Mouse (Mus musculus) forebrain, embryonic 11.5 days (tissue): ENCODE data around the gene Dnaja3. TPM values are rescaled to one million over a fixed set of nuclear protein-coding genes. Genes with fewer than 3 reads are reported as not detected.

Experiments
- ATAC-seq: fragments of 200-750 bp; cut with Nextera tagmentation; replicated peaks from 2 replicates; pipeline ENCODE4 v1.8.0; 2017; ENCODE audit warnings: moderate TSS enrichment; ENCODE audit not compliant: low FRiP score
- DNase-seq: peaks from one replicate; pipeline ENCODE4 v3.0.0-alpha.2; 2017; ENCODE audit warnings: low spot score
- H3K27ac ChIP-seq: fragments of 300-500 bp; sonication (generic); 2 replicates; pipeline ENCODE4 v1.5.1; 2014; ENCODE audit warnings: low read depth, low read length
- H3K27me3 ChIP-seq: fragments of 300-500 bp; sonication (generic); 2 replicates; pipeline ENCODE4 v1.6.1; 2014; ENCODE audit warnings: mild to moderate bottlenecking, low read length, mixed read lengths; ENCODE audit not compliant: control insufficient read depth, insufficient read depth
- H3K36me3 ChIP-seq: fragments of 300-500 bp; sonication (generic); 2 replicates; pipeline ENCODE4 v1.6.1; 2014; ENCODE audit warnings: mild to moderate bottlenecking, low read length, moderate library complexity, mixed read lengths; ENCODE audit not compliant: control insufficient read depth, insufficient read depth
- H3K4me1 ChIP-seq: fragments of 300-500 bp; sonication (generic); replicated peaks from 2 replicates; pipeline ENCODE4 v1.6.1; 2014; ENCODE audit warnings: low read length, mixed read lengths; ENCODE audit not compliant: control insufficient read depth, insufficient read depth
- H3K4me2 ChIP-seq: fragments of 300-500 bp; sonication (generic); 2 replicates; pipeline ENCODE4 v1.6.1; 2014; ENCODE audit warnings: low read depth, mild to moderate bottlenecking, low read length, moderate library complexity, mixed read lengths; ENCODE audit not compliant: severe bottlenecking
- H3K4me3 ChIP-seq: fragments of 300-500 bp; sonication (generic); 2 replicates; pipeline ENCODE4 v1.5.1; 2014; ENCODE audit warnings: low read depth, low read length
- H3K9ac ChIP-seq: fragments of 300-500 bp; sonication (generic); 2 replicates; pipeline ENCODE4 v1.6.1; 2014; ENCODE audit warnings: low read length
- H3K9me3 ChIP-seq: fragments of 300-500 bp; sonication (generic); 2 replicates; pipeline ENCODE4 v1.6.1; 2016; ENCODE audit warnings: low read length, mixed read lengths; ENCODE audit not compliant: control insufficient read depth
- WGBS: fragments of 180-500 bp; shearing (Covaris S2); extraction: QIAGEN DNeasy Blood & Tissue Kit; methylation state at CpG from one replicate; pipeline ENCODE4 v1.1.7; 2014; 5-methylcytosine and 5-hydroxymethylcytosine counted together
- polyA plus RNA-seq: library from polyadenylated mRNA; unstranded; fragments of >200 nt; fragmentation: Nextera tagmentation; extraction: Ambion mirVana; gene quantifications from 2 replicates; pipeline ENCODE4 v1.2.1, GENCODE M21; 2014

The Dnaja3 gene
- polyA plus RNA-seq, 1 experiment from 2014 or later: 60.7 TPM

DNA sequence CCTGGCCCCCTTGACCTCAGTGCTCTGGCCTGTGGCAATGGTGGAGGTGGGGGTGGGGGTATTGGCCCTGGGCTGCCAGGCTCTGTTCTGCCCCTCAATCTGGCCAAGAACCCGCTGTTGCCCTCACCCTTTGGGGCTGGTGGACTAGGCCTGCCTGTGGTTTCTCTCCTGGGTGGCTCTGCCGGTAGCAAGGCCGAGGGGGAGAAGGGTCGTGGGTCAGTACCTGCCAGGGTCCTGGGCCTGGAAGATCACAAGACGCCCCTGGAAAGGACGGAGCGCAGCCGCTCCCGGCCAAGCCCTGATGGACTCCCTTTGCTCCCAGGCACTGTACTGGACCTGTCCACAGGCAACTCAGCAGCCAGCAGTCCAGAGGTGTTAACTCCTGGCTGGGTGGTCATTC, 26.1 kb upstream of the Dnaja3 start:
- WGBS: 89% methylated on average over 9 of the region's 9 CpGs
- Histone ChIP-seq H3K27ac (no peak overlapping the region), H3K4me2 (no peak overlapping the region), H3K27me3 (no peaks in the 10 kb centered on the region), H3K4me1 (no peaks in the 10 kb centered on the region), H3K4me3 (no peak overlapping the region), H3K9me3 (no peaks in the 10 kb centered on the region), H3K36me3 (peaks cover 13% of the 10 kb centered on the region), H3K9ac (no peak overlapping the region)
- ATAC-seq (no peak), DNase-seq (peak; percentile 53)

DNA sequence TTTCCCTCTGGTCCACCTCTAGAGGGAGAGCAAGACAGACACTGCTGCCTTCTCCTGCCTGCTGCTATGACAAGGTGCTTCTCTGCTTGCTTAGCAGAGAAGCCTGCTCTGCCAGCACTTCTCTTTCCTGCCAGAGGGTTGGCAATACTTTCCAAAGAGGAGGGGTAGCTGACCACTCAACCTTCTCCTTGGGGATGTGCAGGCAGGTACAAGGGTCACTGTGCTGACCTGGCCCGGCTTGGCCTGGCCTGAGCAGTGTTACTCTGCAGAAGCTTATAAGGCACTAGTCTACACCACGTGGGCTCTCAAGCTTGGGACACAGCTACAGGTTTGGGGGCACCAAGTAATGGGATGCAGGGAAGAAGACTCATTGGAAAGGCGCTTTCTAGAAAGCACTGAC, 25.1 kb upstream of the Dnaja3 start:
- 86% methylated on average over 3 of the region's 3 CpGs for WGBS
- H3K9me3 ChIP-seq: no peaks in the 10 kb centered on the region

DNA sequence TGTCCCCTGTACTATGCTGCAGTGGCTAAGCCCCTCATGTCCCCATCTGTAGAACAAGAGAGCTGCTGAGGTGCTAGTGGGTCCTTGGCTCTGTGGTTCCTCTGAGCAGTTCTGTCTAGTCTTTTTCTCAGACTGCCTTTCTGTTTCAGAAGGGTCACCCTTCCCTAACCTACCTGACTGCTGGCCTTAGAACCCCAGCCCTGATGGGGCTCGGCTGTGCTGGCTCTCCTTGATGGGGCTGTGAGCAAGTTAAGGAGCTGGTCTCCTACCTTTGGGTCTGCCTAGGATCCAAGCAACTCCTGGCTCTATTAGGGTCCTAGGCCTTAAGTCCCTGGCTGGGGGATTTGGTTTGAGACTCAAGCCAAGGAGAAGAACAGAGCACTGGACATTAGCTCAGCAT, 24.5 kb upstream of the Dnaja3 start:
- WGBS: 95% methylated on average over 1 of the region's 1 CpGs

More for the DNA sequence above, 25.1 kb upstream of the Dnaja3 start:
- Histone ChIP-seq H3K36me3 (peaks cover 13% of the 10 kb centered on the region), H3K27me3 (no peaks in the 10 kb centered on the region), H3K9ac (no peak overlapping the region), H3K4me3 (no peak overlapping the region), H3K27ac (no peak overlapping the region), H3K4me2 (no peak overlapping the region), H3K4me1 (no peaks in the 10 kb centered on the region)
- ATAC-seq (no peak), DNase-seq (no peak)

DNA sequence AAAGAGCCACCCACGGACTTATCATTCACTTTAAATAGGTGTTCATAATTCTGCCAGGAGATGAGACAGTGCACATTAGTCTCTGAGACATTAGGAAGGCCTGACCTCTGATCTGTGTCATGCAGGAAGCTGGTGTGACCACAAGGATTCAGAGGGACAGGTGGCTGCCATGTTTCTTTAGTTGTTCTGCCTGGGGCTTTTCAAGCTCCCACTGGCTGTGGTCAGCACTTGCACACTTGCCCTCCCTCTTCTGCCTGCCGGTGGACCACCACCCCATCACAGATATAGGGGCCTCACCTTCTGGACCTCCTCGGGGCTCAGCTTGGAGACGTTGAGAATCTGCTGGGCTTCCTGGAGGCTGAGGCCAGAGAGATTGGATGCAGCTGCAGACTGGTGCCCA, 23.0 kb upstream of the Dnaja3 start:
- ATAC-seq (no peak), DNase-seq (no peak)
- Histone ChIP-seq H3K27me3 (no peaks in the 10 kb centered on the region), H3K9ac (no peak overlapping the region), H3K27ac (no peak overlapping the region), H3K4me2 (no peak overlapping the region), H3K36me3 (peaks cover 13% of the 10 kb centered on the region), H3K4me1 (no peaks in the 10 kb centered on the region), H3K9me3 (no peaks in the 10 kb centered on the region), H3K4me3 (no peak overlapping the region)
- 89% methylated on average over 4 of the region's 4 CpGs for WGBS

More for the DNA sequence above, 24.5 kb upstream of the Dnaja3 start:
- Histone ChIP-seq H3K36me3 (peaks cover 13% of the 10 kb centered on the region), H3K4me2 (no peak overlapping the region), H3K4me1 (no peaks in the 10 kb centered on the region), H3K27ac (no peak overlapping the region), H3K9ac (no peak overlapping the region), H3K27me3 (no peaks in the 10 kb centered on the region), H3K4me3 (no peak overlapping the region), H3K9me3 (no peaks in the 10 kb centered on the region)
- ATAC-seq (no peak), DNase-seq (no peak)

DNA sequence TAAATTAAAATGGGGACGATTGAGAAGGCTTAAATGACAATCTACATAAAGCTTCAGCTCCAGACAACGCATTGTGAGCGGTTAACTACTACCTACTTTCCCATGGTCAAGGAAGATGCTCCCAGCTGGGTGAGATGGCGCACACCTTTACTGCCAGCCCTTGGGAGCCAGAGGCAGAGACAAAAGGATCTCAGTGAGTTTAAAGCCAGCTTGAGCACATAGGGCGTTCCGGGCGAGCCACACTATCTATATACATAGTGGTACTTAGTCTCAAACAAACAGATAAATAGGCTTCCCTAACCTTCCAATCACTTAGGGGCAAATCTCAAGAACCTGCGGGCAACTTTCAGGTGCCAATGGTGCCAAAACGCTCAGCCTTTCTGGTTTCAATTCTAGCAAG, 15.7 kb upstream of the Dnaja3 start:
- DNase-seq (no peak), ATAC-seq (no peak)
- peak overlapping the region; percentile 37; the same call in 1 of the 2 replicates for H3K27ac ChIP-seq
- H3K36me3 ChIP-seq: no peaks in the 10 kb centered on the region
- no peaks in the 10 kb centered on the region for H3K9me3 ChIP-seq
- 17% methylated on average over 9 of the region's 9 CpGs for WGBS
- peaks cover 6% of the 10 kb centered on the region; the same call in 1 of the 2 replicates for H3K4me1 ChIP-seq
- H3K4me2 ChIP-seq: peak overlapping the region; percentile 75
- no peaks in the 10 kb centered on the region for H3K27me3 ChIP-seq
- H3K9ac ChIP-seq: peak overlapping the region; percentile 80
- H3K4me3 ChIP-seq: peak overlapping the region; percentile 73

DNA sequence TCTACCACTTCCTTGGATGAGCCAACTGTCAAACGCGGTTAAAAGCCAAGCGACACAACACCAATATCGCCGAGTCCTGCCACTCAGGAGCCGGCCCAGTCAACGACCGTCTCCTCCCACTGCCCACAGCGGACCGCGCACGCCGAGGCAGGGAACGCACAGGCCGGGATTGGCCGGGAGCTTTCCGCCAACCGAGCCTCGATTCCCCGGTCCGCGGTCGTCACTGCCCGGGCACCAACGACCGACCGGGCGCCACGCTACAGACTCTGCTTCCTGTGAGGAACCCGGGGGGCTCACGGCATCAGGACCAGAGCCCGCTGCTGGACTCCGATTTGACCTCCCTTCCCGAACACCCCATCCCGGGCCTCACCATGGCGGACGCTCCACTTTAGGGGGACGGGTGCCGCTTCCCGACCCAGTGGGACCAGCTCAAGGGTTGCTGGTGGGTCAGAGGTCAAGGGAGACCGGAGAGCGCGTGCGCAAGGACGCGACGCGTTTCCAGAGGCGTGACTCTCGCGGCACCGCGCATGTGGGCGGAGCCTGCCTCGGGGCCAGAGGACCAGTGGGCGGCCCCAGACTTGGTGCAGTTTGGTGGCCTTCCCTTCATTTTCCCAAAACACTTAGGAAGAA, 15.2 kb upstream of the Dnaja3 start, which contains the start of gene Pam16:
Gene Pam16 (minus strand): TSS at position 508 of the 630 bp plus-strand sequence.
- H3K9me3 ChIP-seq: no peaks in the 10 kb centered on the region
- DNase-seq (peak; percentile 95), ATAC-seq (peak; percentile 94)
- under 1% methylated on average over 56 of the region's 56 CpGs for WGBS
- H3K36me3 ChIP-seq: no peaks in the 10 kb centered on the region
- peak within 1 kb of the TSS; percentile 73 for H3K4me3 ChIP-seq
- H3K4me2 ChIP-seq: peak within 1 kb of the TSS; percentile 75
- H3K27me3 ChIP-seq: no peaks in the 10 kb centered on the region
- H3K27ac ChIP-seq: peak within 1 kb of the TSS; percentile 37; the same call in 1 of the 2 replicates
- H3K9ac ChIP-seq: peak within 1 kb of the TSS; percentile 80
- H3K4me1 ChIP-seq: peaks cover 6% of the 10 kb centered on the region; the same call in 1 of the 2 replicates

DNA sequence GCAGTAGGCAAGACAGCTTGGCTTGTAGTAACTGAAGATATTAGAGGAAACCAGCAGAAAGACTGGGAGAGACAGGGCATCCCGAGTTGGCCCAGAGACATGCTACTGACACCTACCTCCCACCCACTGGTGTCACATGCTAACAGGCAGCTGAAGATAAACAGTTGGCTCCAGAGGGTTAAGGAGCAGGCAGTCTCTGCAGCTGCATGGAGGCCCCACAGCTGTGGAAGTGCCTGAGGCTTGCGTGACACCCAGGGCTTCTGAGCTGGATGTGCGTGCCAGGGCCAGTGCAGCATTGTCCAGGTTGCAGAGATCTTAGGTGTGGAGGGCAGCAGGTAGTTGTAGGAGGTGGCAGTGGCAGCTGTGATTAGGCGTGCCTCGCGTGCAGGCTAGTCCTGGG, 12.7 kb upstream of the Dnaja3 start:
- H3K27ac ChIP-seq: no peak overlapping the region
- no peak overlapping the region for H3K4me3 ChIP-seq
- no peaks in the 10 kb centered on the region for H3K27me3 ChIP-seq
- no peak for ATAC-seq
- WGBS: 86% methylated on average over 6 of the region's 6 CpGs
- H3K36me3 ChIP-seq: no peaks in the 10 kb centered on the region
- H3K4me1 ChIP-seq: peaks cover 6% of the 10 kb centered on the region; the same call in 1 of the 2 replicates
- DNase-seq: no peak
- H3K4me2 ChIP-seq: no peak overlapping the region
- H3K9ac ChIP-seq: no peak overlapping the region
- H3K9me3 ChIP-seq: no peaks in the 10 kb centered on the region

DNA sequence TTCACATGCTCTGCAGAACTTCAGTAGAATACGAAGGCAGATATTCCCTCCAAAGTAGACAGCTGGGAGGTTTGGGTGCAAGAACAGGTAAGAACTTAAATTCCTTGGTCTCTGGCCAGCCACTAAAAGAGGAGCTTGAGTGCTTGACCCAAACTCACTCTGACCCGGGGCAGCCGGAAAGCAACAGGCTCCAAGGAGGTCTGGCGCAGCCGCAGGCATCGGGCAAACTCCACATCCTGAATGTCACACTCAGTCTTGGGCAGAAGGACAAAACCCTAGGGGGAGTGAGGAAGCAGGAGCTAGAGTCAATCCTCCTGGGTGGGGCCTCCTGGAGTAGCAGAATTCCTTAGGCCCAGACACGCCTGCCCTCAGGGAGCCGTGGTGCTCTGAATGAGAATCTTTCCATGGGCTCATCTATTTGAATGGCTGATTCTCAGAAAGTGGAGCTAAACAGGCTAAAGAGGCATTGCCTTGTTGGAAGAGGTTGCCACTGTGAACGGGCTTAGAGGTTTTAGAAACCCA, 10.8 kb upstream of the Dnaja3 start:
- no peaks in the 10 kb centered on the region for H3K9me3 ChIP-seq
- H3K27me3 ChIP-seq: no peaks in the 10 kb centered on the region
- ATAC-seq: no peak
- no peak for DNase-seq
- H3K27ac ChIP-seq: no peak overlapping the region
- H3K9ac ChIP-seq: no peak overlapping the region
- H3K36me3 ChIP-seq: no peaks in the 10 kb centered on the region
- WGBS: 92% methylated on average over 9 of the region's 9 CpGs
- H3K4me1 ChIP-seq: peaks cover 2% of the 10 kb centered on the region; the same call in 1 of the 2 replicates
- H3K4me2 ChIP-seq: no peak overlapping the region
- no peak overlapping the region for H3K4me3 ChIP-seq

DNA sequence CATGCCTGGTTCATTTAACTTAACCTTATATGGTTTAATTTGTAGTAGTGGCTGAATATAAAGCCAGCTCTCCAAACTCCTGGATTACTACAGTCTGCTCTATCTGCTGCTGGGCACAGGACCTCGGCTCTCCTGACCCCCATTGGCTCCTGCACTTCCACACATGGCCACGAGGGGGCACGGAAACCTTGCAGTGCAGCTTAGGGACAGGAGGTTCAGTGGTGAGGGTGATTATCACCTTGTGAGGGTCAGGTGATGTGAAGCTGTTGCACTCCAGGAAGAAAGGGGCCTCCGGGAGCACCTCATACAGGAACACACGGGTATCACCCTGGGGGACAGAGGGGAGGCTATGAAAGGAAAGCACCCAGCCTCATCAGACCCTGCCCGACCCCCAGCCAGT, 9.8 kb upstream of the Dnaja3 start:
- no peak overlapping the region for H3K27ac ChIP-seq
- H3K4me1 ChIP-seq: peaks cover 2% of the 10 kb centered on the region; the same call in 1 of the 2 replicates
- no peak overlapping the region for H3K9ac ChIP-seq
- H3K4me3 ChIP-seq: no peak overlapping the region
- H3K27me3 ChIP-seq: no peaks in the 10 kb centered on the region
- no peaks in the 10 kb centered on the region for H3K9me3 ChIP-seq
- DNase-seq: peak; percentile 91
- 26% methylated on average over 6 of the region's 6 CpGs for WGBS
- no peaks in the 10 kb centered on the region for H3K36me3 ChIP-seq
- ATAC-seq: peak; percentile 59; the same call in 1 of the 2 replicates
- no peak overlapping the region for H3K4me2 ChIP-seq
